Mouse (Mus musculus): ENCODE measurements at regions not wholly inside any gene's neighbourhood (a gene's known extent, or its start where the extent isn't known, plus 50 kb on each side); places are given as distances from the start of the nearest gene placed in this dataset.

GRCm38 (mm10) chr11:113180008-113180407 lies 398.0 kb downstream of the Sox9 start:
- in situ Hi-C loops (cut with MboI; ENCODE audit: low pct_unique_long_range_greater_than_20kb in 1 of 2, low sequenced_read_pairs in 2 of 2, unreplicated experiment in 1 of 2): loop anchor here in 1 of 2 experiments (25.0 kb wide), 1 partner anchor 632 kb away; no protein-coding TSS in a partner anchor

- in situ Hi-C loops (cut with MboI; ENCODE audit: low pct_unique_long_range_greater_than_20kb in 1 of 2, low sequenced_read_pairs in 2 of 2, unreplicated experiment in 1 of 2): loop anchor here in 1 of 2 experiments (25.0 kb wide), 1 partner anchor 630 kb away; no protein-coding TSS in a partner anchor
These were observed 400.2 kb downstream of the Sox9 start for GRCm38 (mm10) chr11:113182083-113182861.

- in situ Hi-C loops (cut with MboI; ENCODE audit: low pct_unique_long_range_greater_than_20kb in 1 of 2, low sequenced_read_pairs in 2 of 2, unreplicated experiment in 1 of 2): loop anchor here in 1 of 2 experiments (25.0 kb wide), 1 partner anchor 629 kb away; no protein-coding TSS in a partner anchor
These were observed 401.5 kb downstream of the Sox9 start for GRCm38 (mm10) chr11:113183556-113183955.

- in situ Hi-C loops (cut with MboI; ENCODE audit: low pct_unique_long_range_greater_than_20kb in 1 of 2, low sequenced_read_pairs in 2 of 2, unreplicated experiment in 1 of 2): loop anchor here in 1 of 2 experiments (25.0 kb wide), 1 partner anchor 628 kb away; no protein-coding TSS in a partner anchor
These were observed 402.1 kb downstream of the Sox9 start for GRCm38 (mm10) chr11:113184095-113184494.

GRCm38 (mm10) chr11:113187407-113187806 lies 405.4 kb downstream of the Sox9 start:
- in situ Hi-C loops (cut with MboI; ENCODE audit: low pct_unique_long_range_greater_than_20kb in 1 of 2, low sequenced_read_pairs in 2 of 2, unreplicated experiment in 1 of 2): loop anchor here in 1 of 2 experiments (5.0 to 25.0 kb wide), 2 partner anchors 450 to 625 kb away; no protein-coding TSS in a partner anchor

- in situ Hi-C loops (cut with MboI; ENCODE audit: low pct_unique_long_range_greater_than_20kb in 1 of 2, low sequenced_read_pairs in 2 of 2, unreplicated experiment in 1 of 2): loop anchor here in 1 of 2 experiments (5.0 to 25.0 kb wide), 2 partner anchors 449 to 624 kb away; no protein-coding TSS in a partner anchor
These were observed 406.4 kb downstream of the Sox9 start for GRCm38 (mm10) chr11:113188263-113188920.

GRCm38 (mm10) chr11:113190006-113190405 lies 408.0 kb downstream of the Sox9 start:
- in situ Hi-C loops (cut with MboI; ENCODE audit: low pct_unique_long_range_greater_than_20kb in 1 of 2, low sequenced_read_pairs in 2 of 2, unreplicated experiment in 1 of 2): loop anchor here in 1 of 2 experiments (5.0 to 25.0 kb wide), 2 partner anchors 97 to 622 kb away; no protein-coding TSS in a partner anchor

- in situ Hi-C loops (cut with MboI; ENCODE audit: low pct_unique_long_range_greater_than_20kb in 1 of 2, low sequenced_read_pairs in 2 of 2, unreplicated experiment in 1 of 2): loop anchor here in 1 of 2 experiments (5.0 to 25.0 kb wide), 2 partner anchors 97 to 622 kb away; no protein-coding TSS in a partner anchor
These were observed 408.5 kb downstream of the Sox9 start for GRCm38 (mm10) chr11:113190520-113190919.

GRCm38 (mm10) chr11:113191006-113191405 lies 409.0 kb downstream of the Sox9 start:
- in situ Hi-C loops (cut with MboI; ENCODE audit: low pct_unique_long_range_greater_than_20kb in 1 of 2, low sequenced_read_pairs in 2 of 2, unreplicated experiment in 1 of 2): loop anchor here in 1 of 2 experiments (5.0 to 25.0 kb wide), 2 partner anchors 96 to 621 kb away; no protein-coding TSS in a partner anchor

GRCm38 (mm10) chr11:113192086-113192856 lies 410.2 kb downstream of the Sox9 start:
- in situ Hi-C loops (cut with MboI; ENCODE audit: low pct_unique_long_range_greater_than_20kb in 1 of 2, low sequenced_read_pairs in 2 of 2, unreplicated experiment in 1 of 2): loop anchor here in 1 of 2 experiments (5.0 to 25.0 kb wide), 2 partner anchors 95 to 620 kb away; no protein-coding TSS in a partner anchor

- in situ Hi-C loops (cut with MboI; ENCODE audit: low pct_unique_long_range_greater_than_20kb in 1 of 2, low sequenced_read_pairs in 2 of 2, unreplicated experiment in 1 of 2): loop anchor here in 1 of 2 experiments (5.0 to 25.0 kb wide), 2 partner anchors 93 to 618 kb away; no protein-coding TSS in a partner anchor
These were observed 412.3 kb downstream of the Sox9 start for GRCm38 (mm10) chr11:113194144-113194827.
